Mouse (Mus musculus) frontal cortex, postnatal 14 days (tissue): ENCODE data around the gene Gas6.

Source experiments
- DNase-seq, 2 experiments: peaks; one replicate each; pipeline ENCODE4 v3.0.0; 2022; ENCODE audit warnings: low spot score in 2 of 2

Gene Gas6

GRCm38 (mm10) chr8:13461843-13462242 is 32.4 kb downstream of the Gas6 start:
- peak; percentile 47 to 72 for DNase-seq

- DNase-seq = no peak
These were observed 33.1 kb downstream of the Gas6 start for GRCm38 (mm10) chr8:13461085-13461765.

- no peak for DNase-seq
These were observed 34.9 kb downstream of the Gas6 start for GRCm38 (mm10) chr8:13459431-13459830.

- peak in 1 of 2 experiments; percentile 48 for DNase-seq
These were observed 39.0 kb downstream of the Gas6 start for GRCm38 (mm10) chr8:13455295-13455694.

- peak in 1 of 2 experiments; percentile 35 for DNase-seq
These were observed 39.8 kb downstream of the Gas6 start for GRCm38 (mm10) chr8:13454341-13455113.

GRCm38 (mm10) chr8:13451747-13452277 is 42.5 kb downstream of the Gas6 start:
- no peak for DNase-seq

GRCm38 (mm10) chr8:13448145-13448544 is 46.1 kb downstream of the Gas6 start:
- no peak for DNase-seq

- DNase-seq = no peak
These were observed 47.8 kb downstream of the Gas6 start for GRCm38 (mm10) chr8:13446456-13446855.

- no peak for DNase-seq
These were observed 52.1 kb downstream of the Gas6 start for GRCm38 (mm10) chr8:13442152-13442551.

- DNase-seq = no peak
These were observed 56.8 kb downstream of the Gas6 start for GRCm38 (mm10) chr8:13437531-13437930.

GRCm38 (mm10) chr8:13436052-13436451 is 58.2 kb downstream of the Gas6 start:
- no peak for DNase-seq

- no peak for DNase-seq
These were observed 59.4 kb downstream of the Gas6 start, which contains the start of gene Tmem255b for GRCm38 (mm10) chr8:13434889-13435288. Tmem255b (plus strand) TSS chr8:13435189.

GRCm38 (mm10) chr8:13433130-13433529 is 61.2 kb downstream of the Gas6 start:
- no peak for DNase-seq

GRCm38 (mm10) chr8:13430866-13431265 is 63.4 kb downstream of the Gas6 start:
- DNase-seq = no peak

- no peak for DNase-seq
These were observed 63.9 kb downstream of the Gas6 start for GRCm38 (mm10) chr8:13430412-13430811.

- no peak for DNase-seq
These were observed 66.1 kb downstream of the Gas6 start for GRCm38 (mm10) chr8:13428156-13428555.

GRCm38 (mm10) chr8:13427351-13427750 is 66.9 kb downstream of the Gas6 start:
- DNase-seq = no peak

- peak in 1 of 2 experiments; percentile 8 for DNase-seq
These were observed 73.3 kb downstream of the Gas6 start for GRCm38 (mm10) chr8:13420970-13421369.

- no peak for DNase-seq
These were observed 75.1 kb downstream of the Gas6 start for GRCm38 (mm10) chr8:13419111-13419639.

GRCm38 (mm10) chr8:13415879-13416278 is 78.4 kb downstream of the Gas6 start:
- DNase-seq = no peak
